Mouse (Mus musculus) intestine, embryonic 14.5 days (tissue): Measurements from ENCODE around the gene Faiml. TPM values are rescaled to one million over a fixed set of nuclear protein-coding genes. Genes with fewer than 3 reads are reported as not detected.
A peak's percentile ranks its signal among the peaks of the same experiment; 100 is the strongest.

Experiments
- ATAC-seq: fragments of 200-750 bp; cut with Nextera tagmentation; replicated peaks from 2 replicates; pipeline ENCODE4 v1.8.0; 2017; ENCODE audit warnings: low read depth, moderate number of reproducible peaks, moderate TSS enrichment, moderate library complexity; ENCODE audit not compliant: low FRiP score, low TSS enrichment
- DNase-seq: peaks from one replicate; pipeline ENCODE4 v3.0.0-alpha.2; 2018; ENCODE audit warnings: low spot score
- H3K27ac ChIP-seq: fragments of 300-500 bp; sonication (generic); 2 replicates; pipeline ENCODE4 v1.5.1; 2014; ENCODE audit warnings: low read depth, mild to moderate bottlenecking, control low read depth
- H3K27me3 ChIP-seq: fragments of 300-500 bp; sonication (generic); replicated peaks from 2 replicates; pipeline ENCODE4 v1.6.1; 2014; ENCODE audit warnings: low read length, control low read depth; ENCODE audit not compliant: control insufficient read depth, insufficient read depth
- H3K36me3 ChIP-seq: fragments of 300-500 bp; sonication (generic); 2 replicates; pipeline ENCODE4 v1.6.1; 2014; ENCODE audit warnings: low read length, control low read depth; ENCODE audit not compliant: control insufficient read depth, insufficient read depth
- H3K4me1 ChIP-seq: fragments of 300-500 bp; sonication (generic); replicated peaks from 2 replicates; pipeline ENCODE4 v1.6.1; 2014; ENCODE audit warnings: low read length, control low read depth, mixed read lengths; ENCODE audit not compliant: control insufficient read depth, insufficient read depth
- H3K4me2 ChIP-seq: fragments of 300-500 bp; sonication (generic); 2 replicates; pipeline ENCODE4 v1.6.1; 2014; ENCODE audit warnings: low read length
- H3K4me3 ChIP-seq: fragments of 300-500 bp; sonication (generic); 2 replicates; pipeline ENCODE4 v1.5.1; 2014; ENCODE audit warnings: low read depth, low read length, control low read depth, mixed read lengths
- H3K9ac ChIP-seq: fragments of 300-500 bp; sonication (generic); 2 replicates; pipeline ENCODE4 v1.6.1; 2014; ENCODE audit warnings: mild to moderate bottlenecking, low read length
- H3K9me3 ChIP-seq: fragments of 300-500 bp; sonication (generic); 2 replicates; pipeline ENCODE4 v1.6.1; 2016; ENCODE audit warnings: low read length, control low read depth; ENCODE audit not compliant: control insufficient read depth
- WGBS: fragments of 180-500 bp; shearing (Covaris S2); extraction: QIAGEN DNeasy Blood & Tissue Kit; methylation state at CpG from one replicate; pipeline ENCODE4 v1.1.7; 2014; 5-methylcytosine and 5-hydroxymethylcytosine counted together
- polyA plus RNA-seq: library from polyadenylated mRNA; unstranded; fragments of >200 nt; fragmentation: Nextera tagmentation; extraction: Ambion mirVana; gene quantifications from 2 replicates; pipeline ENCODE4 v1.2.1, GENCODE M21; 2014

Gene Faiml
- polyA plus RNA-seq, 1 experiment from 2014 or later = not detected

GRCm38 (mm10) chr9:99242533-99243189 is 5.6 kb upstream of the Faiml start:
- ATAC-seq (no peak; the same call in 1 of the 2 replicates), DNase-seq (no peak)
- Histone ChIP-seq H3K9me3 (no peaks in the 10 kb centered on the region), H3K4me1 (no peaks in the 10 kb centered on the region), H3K4me2 (peak overlapping the region; percentile 71), H3K9ac (no peak overlapping the region), H3K27me3 (no peaks in the 10 kb centered on the region), H3K36me3 (peaks cover 5% of the 10 kb centered on the region; the same call in 1 of the 2 replicates), H3K4me3 (peak overlapping the region; percentile 84), H3K27ac (no peak overlapping the region)
- WGBS = 8% methylated on average over 17 of the region's 17 CpGs

- no peaks in the 10 kb centered on the region for H3K27me3 ChIP-seq
- DNase-seq = peak; percentile 72
- no peak overlapping the region for H3K9ac ChIP-seq
- no peak overlapping the region for H3K4me3 ChIP-seq
- H3K36me3 ChIP-seq = no peaks in the 10 kb centered on the region; the same call in 1 of the 2 replicates
- ATAC-seq = no peak
- peak overlapping the region; percentile 71; the same call in 1 of the 2 replicates for H3K4me2 ChIP-seq
- H3K9me3 ChIP-seq = no peaks in the 10 kb centered on the region
- no peaks in the 10 kb centered on the region for H3K4me1 ChIP-seq
- under 1% methylated on average over 7 of the region's 7 CpGs for WGBS
- no peak overlapping the region for H3K27ac ChIP-seq
These were observed 5.0 kb upstream of the Faiml start for GRCm38 (mm10) chr9:99242035-99242434.

- WGBS = 78% methylated on average over 5 of the region's 5 CpGs
- H3K4me3 ChIP-seq = no peak overlapping the region
These were observed 3.5 kb upstream of the Faiml start for GRCm38 (mm10) chr9:99240571-99240970.

GRCm38 (mm10) chr9:99239256-99239655 is 2.2 kb upstream of the Faiml start:
- Histone ChIP-seq H3K4me3 (no peak overlapping the region), H3K4me2 (no peak overlapping the region), H3K27ac (no peak overlapping the region), H3K27me3 (no peaks in the 10 kb centered on the region), H3K36me3 (no peaks in the 10 kb centered on the region), H3K4me1 (no peaks in the 10 kb centered on the region), H3K9me3 (no peaks in the 10 kb centered on the region), H3K9ac (no peak overlapping the region)
- DNase-seq (no peak), ATAC-seq (no peak)
- 75% methylated on average over 1 of the region's 1 CpGs for WGBS

More at GRCm38 (mm10) chr9:99240571-99240970, 3.5 kb upstream of the Faiml start:
- Histone ChIP-seq H3K4me1 (no peaks in the 10 kb centered on the region), H3K9me3 (no peaks in the 10 kb centered on the region), H3K4me2 (no peak overlapping the region), H3K9ac (no peak overlapping the region), H3K36me3 (no peaks in the 10 kb centered on the region), H3K27ac (no peak overlapping the region), H3K27me3 (no peaks in the 10 kb centered on the region)
- ATAC-seq (no peak), DNase-seq (no peak)

- Histone ChIP-seq H3K4me1 (no peaks in the 10 kb centered on the region), H3K36me3 (no peaks in the 10 kb centered on the region), H3K9ac (no peak overlapping the region), H3K4me3 (no peak overlapping the region), H3K9me3 (no peaks in the 10 kb centered on the region), H3K27ac (no peak overlapping the region), H3K27me3 (no peaks in the 10 kb centered on the region), H3K4me2 (no peak overlapping the region)
- DNase-seq (no peak), ATAC-seq (no peak)
- 74% methylated on average over 10 of the region's 10 CpGs for WGBS
These were observed 1.2 kb upstream of the Faiml start for GRCm38 (mm10) chr9:99238276-99238675.

- no peak overlapping the region for H3K9ac ChIP-seq
- 84% methylated on average over 14 of the region's 14 CpGs for WGBS
These were observed 7.6 kb downstream of the Faiml start for GRCm38 (mm10) chr9:99229450-99229849.

GRCm38 (mm10) chr9:99224583-99224982 is 12.5 kb downstream of the Faiml start:
- 70% methylated on average over 3 of the region's 3 CpGs for WGBS
- H3K36me3 ChIP-seq = no peaks in the 10 kb centered on the region
- H3K27me3 ChIP-seq = no peaks in the 10 kb centered on the region
- no peak overlapping the region for H3K4me3 ChIP-seq
- no peaks in the 10 kb centered on the region for H3K9me3 ChIP-seq
- DNase-seq = no peak
- no peak for ATAC-seq
- H3K4me2 ChIP-seq = no peak overlapping the region
- H3K9ac ChIP-seq = no peak overlapping the region
- H3K4me1 ChIP-seq = no peaks in the 10 kb centered on the region
- no peak overlapping the region for H3K27ac ChIP-seq

More at GRCm38 (mm10) chr9:99229450-99229849, 7.6 kb downstream of the Faiml start:
- H3K4me2 ChIP-seq = no peak overlapping the region
- no peaks in the 10 kb centered on the region for H3K27me3 ChIP-seq
- H3K36me3 ChIP-seq = no peaks in the 10 kb centered on the region
- no peaks in the 10 kb centered on the region for H3K4me1 ChIP-seq
- no peak overlapping the region for H3K4me3 ChIP-seq
- no peak for ATAC-seq
- no peak overlapping the region for H3K27ac ChIP-seq
- DNase-seq = no peak
- no peaks in the 10 kb centered on the region for H3K9me3 ChIP-seq

GRCm38 (mm10) chr9:99221636-99222035 is 15.4 kb downstream of the Faiml start:
- no peaks in the 10 kb centered on the region for H3K4me1 ChIP-seq
- H3K9ac ChIP-seq = no peak overlapping the region
- H3K36me3 ChIP-seq = no peaks in the 10 kb centered on the region
- no peak overlapping the region for H3K4me2 ChIP-seq
- DNase-seq (no peak), ATAC-seq (no peak)
- 87% methylated on average over 4 of the region's 4 CpGs for WGBS
- H3K9me3 ChIP-seq = no peaks in the 10 kb centered on the region
- H3K4me3 ChIP-seq = no peak overlapping the region
- no peaks in the 10 kb centered on the region for H3K27me3 ChIP-seq
- no peak overlapping the region for H3K27ac ChIP-seq
